Mouse (Mus musculus) ES-E14 (cell line): ENCODE data around the gene Ttc3.

Experiments
- CHD2 ChIP-seq: IDR thresholded peaks from 2 replicates; pipeline ENCODE4 v1.6.1; 2014; ENCODE audit warnings: mild to moderate bottlenecking, low read depth, low read length, inconsistent platforms
- HCFC1 ChIP-seq: IDR thresholded peaks from 2 replicates; pipeline ENCODE4 v1.6.1; 2012; ENCODE audit warnings: low read length, inconsistent platforms, borderline replicate concordance; ENCODE audit not compliant: insufficient read depth
- ZC3H11A ChIP-seq: IDR thresholded peaks from 2 replicates; pipeline ENCODE4 v1.6.1; 2012; ENCODE audit warnings: low read depth, mild to moderate bottlenecking, inconsistent platforms, low read length, borderline replicate concordance
- ZNF384 ChIP-seq: IDR thresholded peaks from 2 replicates; pipeline ENCODE4 v1.6.1; 2012; ENCODE audit warnings: low read depth, low read length, inconsistent platforms

GRCm38 (mm10) chr16:94517606-94518005 is 147.2 kb downstream of the Ttc3 start:
- no peak for TF ChIP-seq ZNF384
- no peak for TF ChIP-seq ZC3H11A
- no peak for TF ChIP-seq HCFC1
- TF ChIP-seq CHD2 = no peak
